Mouse (Mus musculus) hindbrain, embryonic 10.5 days (tissue): ENCODE data around the gene Gm3005. TPM values are rescaled to one million over a fixed set of nuclear protein-coding genes. Genes with fewer than 3 reads are reported as not detected.
"Not testable (repeated sequence)": the region's sequence is repeated elsewhere in the genome, so short reads cannot be mapped to it uniquely, and the experiment has no call there.

Experiments
- DNase-seq: peaks from one replicate; pipeline ENCODE4 v3.0.0-alpha.2; 2017; ENCODE audit warnings: low spot score
- H3K27ac ChIP-seq: fragments of 300-500 bp; sonication (generic); 2 replicates; pipeline ENCODE4 v1.5.1; 2016; ENCODE audit warnings: mild to moderate bottlenecking, moderate library complexity
- H3K27me3 ChIP-seq: fragments of 300-500 bp; sonication (generic); 2 replicates; pipeline ENCODE4 v1.6.1; 2016; ENCODE audit warnings: mild to moderate bottlenecking; ENCODE audit not compliant: poor library complexity, insufficient read depth, severe bottlenecking
- H3K36me3 ChIP-seq: fragments of 300-500 bp; sonication (generic); 2 replicates; pipeline ENCODE4 v1.6.1; 2016; ENCODE audit warnings: mild to moderate bottlenecking, moderate library complexity
- H3K4me1 ChIP-seq: fragments of 300-500 bp; sonication (generic); replicated peaks from 2 replicates; pipeline ENCODE4 v1.6.1; 2016; ENCODE audit warnings: mild to moderate bottlenecking
- H3K4me3 ChIP-seq: fragments of 300-500 bp; sonication (generic); 2 replicates; pipeline ENCODE4 v1.5.1; 2016; ENCODE audit warnings: mild to moderate bottlenecking, moderate library complexity
- H3K9me3 ChIP-seq: fragments of 300-500 bp; sonication (generic); 2 replicates; pipeline ENCODE4 v1.6.1; 2016; ENCODE audit warnings: mild to moderate bottlenecking, moderate library complexity
- WGBS: fragments of 180-500 bp; shearing (Covaris S2); methylation state at CpG from one replicate; pipeline ENCODE4 v1.1.7; 2016; 5-methylcytosine and 5-hydroxymethylcytosine counted together
- polyA plus RNA-seq: library from polyadenylated mRNA; unstranded; fragments of >200 nt; fragmentation: Nextera tagmentation; extraction: Ambion mirVana; gene quantifications from 2 replicates; pipeline ENCODE4 v1.2.1, GENCODE M21; 2016

The Gm3005 gene
- polyA plus RNA-seq: 1.1 and 1.2 TPM in 2 replicates

DNA sequence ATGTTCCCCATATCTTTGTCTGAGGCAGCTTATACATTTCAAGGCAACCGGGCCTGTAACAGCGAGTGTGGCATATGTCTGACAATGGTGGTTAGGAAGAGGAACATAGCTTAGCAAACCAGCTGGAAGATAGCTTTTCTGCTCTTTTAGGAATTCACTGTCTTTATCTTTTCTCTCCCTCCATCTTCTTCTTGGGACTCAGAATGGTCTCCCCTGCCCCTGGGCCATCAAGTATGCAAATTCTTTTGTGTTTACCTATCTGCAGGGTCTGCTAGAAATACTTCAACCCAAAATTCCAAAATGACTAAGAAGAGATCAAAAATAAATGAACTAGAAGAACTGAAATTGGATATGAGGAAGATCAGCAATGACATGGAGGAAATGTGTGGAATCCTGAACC is at the start of gene Gm3005:
Gm3005 (plus strand) TSS at position 301 of the 400 bp plus-strand sequence.
- H3K36me3 ChIP-seq: not testable (repeated sequence)

DNA sequence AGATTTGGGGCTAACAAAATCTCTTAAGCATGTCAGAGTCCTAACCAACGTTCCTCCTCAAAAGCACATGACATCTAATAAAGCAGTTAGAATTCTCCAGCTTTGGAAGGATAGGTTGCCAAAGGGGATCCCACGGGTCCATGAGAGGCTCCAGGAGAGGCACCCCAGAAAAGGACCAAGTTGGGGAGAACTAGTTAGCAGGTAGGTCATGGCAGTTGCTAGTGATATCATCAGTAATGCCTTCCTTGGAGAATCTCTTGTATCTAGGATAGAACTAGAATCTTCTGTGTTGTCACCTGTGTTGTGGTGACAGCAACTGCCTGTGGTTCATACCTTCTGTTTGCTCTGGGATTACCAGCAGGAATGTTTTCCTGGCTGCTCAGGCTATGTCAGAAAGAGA is 33.1 kb upstream of the Gm3005 start, which contains the start of gene Gm10413:
Gm10413 (plus strand) TSS at position 301 of the 400 bp plus-strand sequence.
- WGBS: no CpG with 5 or more reads among the region's 2 CpGs
- not testable (repeated sequence) for H3K4me1 ChIP-seq, H3K27ac ChIP-seq, DNase-seq, H3K4me3 ChIP-seq, H3K27me3 ChIP-seq, H3K36me3 ChIP-seq, H3K9me3 ChIP-seq

More for the DNA sequence above, at the start of gene Gm3005:
- H3K27ac ChIP-seq, DNase-seq, H3K9me3 ChIP-seq, H3K4me1 ChIP-seq, H3K27me3 ChIP-seq, H3K4me3 ChIP-seq: not testable (repeated sequence)
- whole genome bisulfite sequencing: no CpG with 5 or more reads among the region's 2 CpGs

- not testable (repeated sequence) for H3K9me3 ChIP-seq, H3K27me3 ChIP-seq, DNase-seq, H3K4me1 ChIP-seq, H3K4me3 ChIP-seq, H3K36me3 ChIP-seq, H3K27ac ChIP-seq
- WGBS: no CpG with 5 or more reads among the region's 32 CpGs
These were observed 15.6 kb upstream of the Gm3005 start, which contains the start of gene Gm10409 for GRCm38 (mm10) chr14:3412314-3412713. Gene Gm10409, plus strand, starts transcription at chr14:3412614.

- not testable (repeated sequence) for DNase-seq, H3K36me3 ChIP-seq, H3K4me3 ChIP-seq, H3K9me3 ChIP-seq, H3K4me1 ChIP-seq, H3K27me3 ChIP-seq, H3K27ac ChIP-seq
- WGBS: no CpG with 5 or more reads among the region's 3 CpGs
These were observed 21.2 kb downstream of the Gm3005 start, which contains the start of gene Gm10408 for GRCm38 (mm10) chr14:3449079-3449478. Gene Gm10408, plus strand, starts transcription at chr14:3449379.

- not testable (repeated sequence) for H3K4me1 ChIP-seq, H3K27ac ChIP-seq, DNase-seq, H3K27me3 ChIP-seq, H3K36me3 ChIP-seq, H3K9me3 ChIP-seq, H3K4me3 ChIP-seq
- no CpG with 5 or more reads among the region's 2 CpGs for WGBS
These were observed 206.3 kb downstream of the Gm3005 start, which contains the start of gene Gm3012 for GRCm38 (mm10) chr14:3634212-3634611. Gene Gm3012, plus strand, starts transcription at chr14:3634512.

Other genes starting within 250 kb of the Gm3005 start
- gene Gm5795, start 239.8 kb upstream of the Gm3005 start, polyA plus RNA-seq: not detected in 2 replicates
- 9.5 and 9.7 TPM in 2 replicates for gene D830030K20Rik, start 219.6 kb upstream of the Gm3005 start, polyA plus RNA-seq
- gene Gm2956, start 95.5 kb upstream of the Gm3005 start, polyA plus RNA-seq: not detected in 2 replicates
- not detected in 2 replicates for gene Gm10413, start 33.0 kb upstream of the Gm3005 start, polyA plus RNA-seq
- gene Gm10409, start 15.5 kb upstream of the Gm3005 start, polyA plus RNA-seq: 1.0 and 1.6 TPM in 2 replicates
- gene Gm10408, start 21.3 kb downstream of the Gm3005 start, polyA plus RNA-seq: not detected in 2 replicates
- gene Gm3012, start 206.4 kb downstream of the Gm3005 start, polyA plus RNA-seq: not detected in 2 replicates
- 1.0 and 1.6 TPM in 2 replicates for gene Gm3020, start 223.9 kb downstream of the Gm3005 start, polyA plus RNA-seq